Mouse (Mus musculus): ENCODE data around the gene D2hgdh. TPM values are rescaled to one million over a fixed set of nuclear protein-coding genes. Genes with fewer than 3 reads are reported as not detected.
A peak's percentile ranks its signal among the peaks of the same experiment; 100 is the strongest.

D2hgdh gene
- 15.0 and 21.4 TPM in 2 replicates for total RNA-seq (2014; fragmentation: Nextera tagmentation)
- 11.8 and 14.7 TPM in 2 replicates for total RNA-seq (2017)
- 2.3 and 3.4 TPM in 2 replicates for polyA plus RNA-seq (2012)

- ATAC-seq (ENCODE audit: extremely low read depth, insufficient number of reproducible peaks, low FRiP score, poor library complexity, severe bottlenecking) (0 out of 2 replicates have a peak, but pooled peaks have one; percentile 0), DNase-seq (ENCODE audit: low spot score) (peak; percentile 37)
- no peak for TF ChIP-seq POLR2AphosphoS5 (IDR thresholded peaks at IDR 0.05; ENCODE audit: insufficient replicate concordance, low read depth, low read length)
- no peak for TF ChIP-seq CTCF (IDR thresholded peaks at IDR 0.05; ENCODE audit: low read depth, low read length)
- no peak for TF ChIP-seq GATA2 (IDR thresholded peaks at IDR 0.05; ENCODE audit: borderline replicate concordance, low read depth, low read length)
- Histone ChIP-seq H3K4me3 (ENCODE audit: low read depth, low read length) (peak within 1 kb of the TSS; percentile 78), H3K27me3 (ENCODE audit: insufficient read depth, low read length) (no peaks in the 10 kb centered on the region), H3K4me1 (ENCODE audit: insufficient read depth, low read depth, low read length) (peaks cover 35% of the 10 kb centered on the region), H3K9me3 (replicated peaks) (no peaks in the 10 kb centered on the region), H3K36me3 (replicated peaks) (peaks cover 61% of the 10 kb centered on the region)
Measured at GRCm38 (mm10) chr1:93824609-93825008, at the start of gene D2hgdh. Gene D2hgdh, plus strand, starts transcription at chr1:93824909.

- Histone ChIP-seq H3K4me3 (ENCODE audit: low read depth, low read length) (no peak overlapping the region), H3K4me1 (ENCODE audit: insufficient read depth, low read depth, low read length) (no peaks in the 10 kb centered on the region), H3K27me3 (ENCODE audit: insufficient read depth, low read length) (no peaks in the 10 kb centered on the region), H3K36me3 (replicated peaks) (peaks cover 93% of the 10 kb centered on the region), H3K9me3 (replicated peaks) (no peaks in the 10 kb centered on the region)
- DNase-seq (ENCODE audit: low spot score) (no peak), ATAC-seq (ENCODE audit: extremely low read depth, insufficient number of reproducible peaks, low FRiP score, poor library complexity, severe bottlenecking) (no peak)
- TF ChIP-seq GATA2 (IDR thresholded peaks at IDR 0.05; ENCODE audit: borderline replicate concordance, low read depth, low read length) (no peak), POLR2AphosphoS5 (IDR thresholded peaks at IDR 0.05; ENCODE audit: insufficient replicate concordance, low read depth, low read length) (no peak), CTCF (IDR thresholded peaks at IDR 0.05; ENCODE audit: low read depth, low read length) (no peak), GATA1 (IDR thresholded peaks at IDR 0.05; ENCODE audit: borderline replicate concordance, low read length) (no peak), TAL1 (conservative IDR thresholded peaks at IDR 0.05; ENCODE audit: low read depth, low read length) (no peak)
Measured at GRCm38 (mm10) chr1:93776686-93777085, 48.0 kb upstream of the D2hgdh start.

GRCm38 (mm10) chr1:93786912-93787311, 37.8 kb upstream of the D2hgdh start:
- H3K36me3 ChIP-seq (replicated peaks), result peaks cover 90% of the 10 kb centered on the region
- H3K9me3 ChIP-seq (replicated peaks), result no peaks in the 10 kb centered on the region
- TF ChIP-seq GATA1 (IDR thresholded peaks at IDR 0.05; ENCODE audit: borderline replicate concordance, low read length), result no peak
- TF ChIP-seq CTCF (IDR thresholded peaks at IDR 0.05; ENCODE audit: low read depth, low read length), result no peak
- no peak overlapping the region for H3K4me3 ChIP-seq (ENCODE audit: low read depth, low read length)
- ATAC-seq (ENCODE audit: extremely low read depth, insufficient number of reproducible peaks, low FRiP score, poor library complexity, severe bottlenecking) (no peak), DNase-seq (ENCODE audit: low spot score) (no peak)
- peaks cover 23% of the 10 kb centered on the region for H3K4me1 ChIP-seq (ENCODE audit: insufficient read depth, low read depth, low read length)
- no peaks in the 10 kb centered on the region for H3K27me3 ChIP-seq (ENCODE audit: insufficient read depth, low read length)

- DNase-seq (ENCODE audit: low spot score), result no peak
- H3K4me1 ChIP-seq (ENCODE audit: insufficient read depth, low read depth, low read length), result peaks cover 59% of the 10 kb centered on the region
- TF ChIP-seq GATA2 (IDR thresholded peaks at IDR 0.05; ENCODE audit: borderline replicate concordance, low read depth, low read length), result no peak
- H3K9me3 ChIP-seq (replicated peaks), result no peaks in the 10 kb centered on the region
- no peaks in the 10 kb centered on the region for H3K27me3 ChIP-seq (ENCODE audit: insufficient read depth, low read length)
- no peak for ATAC-seq (ENCODE audit: extremely low read depth, insufficient number of reproducible peaks, low FRiP score, poor library complexity, severe bottlenecking)
- H3K36me3 ChIP-seq (replicated peaks), result peaks cover 98% of the 10 kb centered on the region
- H3K4me3 ChIP-seq (ENCODE audit: low read depth, low read length), result no peak overlapping the region
Measured at GRCm38 (mm10) chr1:93794526-93794925, 30.2 kb upstream of the D2hgdh start.

- Histone ChIP-seq H3K9me3 (replicated peaks) (no peaks in the 10 kb centered on the region), H3K4me1 (ENCODE audit: insufficient read depth, low read depth, low read length) (peaks cover 66% of the 10 kb centered on the region), H3K27me3 (ENCODE audit: insufficient read depth, low read length) (no peaks in the 10 kb centered on the region), H3K36me3 (replicated peaks) (peaks cover 94% of the 10 kb centered on the region), H3K4me3 (ENCODE audit: low read depth, low read length) (no peak overlapping the region)
- TF ChIP-seq GATA2 (IDR thresholded peaks at IDR 0.05; ENCODE audit: borderline replicate concordance, low read depth, low read length) (no peak), TAL1 (conservative IDR thresholded peaks at IDR 0.05; ENCODE audit: low read depth, low read length) (no peak), POLR2AphosphoS5 (IDR thresholded peaks at IDR 0.05; ENCODE audit: insufficient replicate concordance, low read depth, low read length) (no peak), CTCF (IDR thresholded peaks at IDR 0.05; ENCODE audit: low read depth, low read length) (no peak), GATA1 (IDR thresholded peaks at IDR 0.05; ENCODE audit: borderline replicate concordance, low read length) (no peak)
- DNase-seq (ENCODE audit: low spot score) (no peak), ATAC-seq (ENCODE audit: extremely low read depth, insufficient number of reproducible peaks, low FRiP score, poor library complexity, severe bottlenecking) (no peak)
Measured at GRCm38 (mm10) chr1:93795886-93796285, 28.8 kb upstream of the D2hgdh start.

GRCm38 (mm10) chr1:93800670-93801503, 23.8 kb upstream of the D2hgdh start:
- DNase-seq (ENCODE audit: low spot score) (peak; percentile 33), ATAC-seq (ENCODE audit: extremely low read depth, insufficient number of reproducible peaks, low FRiP score, poor library complexity, severe bottlenecking) (no peak)
- Histone ChIP-seq H3K4me1 (ENCODE audit: insufficient read depth, low read depth, low read length) (peaks cover 77% of the 10 kb centered on the region), H3K9me3 (replicated peaks) (no peaks in the 10 kb centered on the region), H3K27me3 (ENCODE audit: insufficient read depth, low read length) (no peaks in the 10 kb centered on the region), H3K4me3 (ENCODE audit: low read depth, low read length) (peak overlapping the region; percentile 87), H3K36me3 (replicated peaks) (peaks cover 59% of the 10 kb centered on the region)
- no peak for TF ChIP-seq TAL1 (conservative IDR thresholded peaks at IDR 0.05; ENCODE audit: low read depth, low read length)
- TF ChIP-seq POLR2AphosphoS5 (IDR thresholded peaks at IDR 0.05; ENCODE audit: insufficient replicate concordance, low read depth, low read length), result no peak
- no peak for TF ChIP-seq GATA2 (IDR thresholded peaks at IDR 0.05; ENCODE audit: borderline replicate concordance, low read depth, low read length)
- TF ChIP-seq GATA1 (IDR thresholded peaks at IDR 0.05; ENCODE audit: borderline replicate concordance, low read length), result no peak
- TF ChIP-seq CTCF (IDR thresholded peaks at IDR 0.05; ENCODE audit: low read depth, low read length), result no peak

Data from G1E (cell line).